Mouse (Mus musculus): Measurements from ENCODE around the gene Atp5mpl.

DNA sequence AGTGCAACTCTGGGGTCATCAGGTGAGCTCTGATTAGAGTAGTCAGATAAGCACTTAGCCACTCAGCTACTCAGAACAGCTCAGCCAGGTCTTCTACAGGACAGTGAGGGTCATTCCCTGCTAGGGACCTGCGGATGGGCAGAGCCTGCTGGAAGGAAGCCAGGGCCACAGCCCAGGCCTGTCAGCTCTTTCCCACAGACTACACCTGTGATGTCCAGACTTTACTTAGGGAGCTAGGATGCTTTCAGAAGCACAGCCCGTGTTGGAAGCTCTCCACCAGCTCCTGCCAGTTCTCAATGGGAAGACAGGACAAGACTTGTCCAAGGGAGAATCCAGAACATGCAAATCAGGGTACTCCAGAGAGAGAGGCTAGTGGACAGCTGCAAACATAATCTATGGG, 32.8 kb downstream of the Atp5mpl start:
- TF ChIP-seq EP300 (IDR thresholded peaks at IDR 0.05; ENCODE audit: insufficient read depth, low read depth, low read length) (no peak), POLR2A (IDR thresholded peaks at IDR 0.05; ENCODE audit: insufficient read depth, low read length) (no peak)
